Mouse (Mus musculus): Measurements from ENCODE around the gene Cic. TPM values are rescaled to one million over a fixed set of nuclear protein-coding genes. Genes with fewer than 3 reads are reported as not detected.
A peak's percentile ranks its signal among the peaks of the same experiment; 100 is the strongest.

Gene Cic
- polyA plus RNA-seq, 1 experiment from 2014 or later = 46.3 TPM

DNA sequence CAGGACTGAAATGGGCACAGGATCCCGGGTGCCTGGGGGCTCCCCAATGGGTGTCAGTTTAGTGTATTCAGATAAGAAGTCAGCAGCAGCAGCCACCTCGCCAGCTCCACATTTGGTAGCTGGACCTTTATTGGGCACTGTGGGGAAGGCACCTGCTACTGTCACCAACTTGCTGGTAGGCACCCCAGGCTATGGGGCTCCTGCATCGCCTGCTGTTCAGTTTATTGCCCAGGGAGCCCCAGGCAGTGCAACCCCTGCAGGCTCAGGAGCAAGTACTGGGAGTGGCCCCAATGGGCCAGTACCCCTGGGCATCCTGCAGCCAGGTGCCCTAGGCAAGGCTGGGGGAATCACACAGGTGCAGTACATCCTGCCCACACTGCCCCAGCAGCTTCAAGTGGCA lies 21.2 kb downstream of the Cic start:
- Histone ChIP-seq H3K4me3 (replicated peaks) (no peak overlapping the region), H3K4me2 (replicated peaks) (no peak overlapping the region), H3K27ac (replicated peaks) (no peak overlapping the region), H3K9ac (no peak overlapping the region), H3K9me3 (replicated peaks) (no peaks in the 10 kb centered on the region), H3K36me3 (peaks cover 90% of the 10 kb centered on the region), H3K27me3 (no peaks in the 10 kb centered on the region), H3K4me1 (peaks cover 30% of the 10 kb centered on the region)
- ATAC-seq (ENCODE audit: insufficient number of reproducible peaks, low FRiP score, low TSS enrichment, low read depth) = no peak
- whole genome bisulfite sequencing = 90% methylated on average over 3 of the region's 3 CpGs

DNA sequence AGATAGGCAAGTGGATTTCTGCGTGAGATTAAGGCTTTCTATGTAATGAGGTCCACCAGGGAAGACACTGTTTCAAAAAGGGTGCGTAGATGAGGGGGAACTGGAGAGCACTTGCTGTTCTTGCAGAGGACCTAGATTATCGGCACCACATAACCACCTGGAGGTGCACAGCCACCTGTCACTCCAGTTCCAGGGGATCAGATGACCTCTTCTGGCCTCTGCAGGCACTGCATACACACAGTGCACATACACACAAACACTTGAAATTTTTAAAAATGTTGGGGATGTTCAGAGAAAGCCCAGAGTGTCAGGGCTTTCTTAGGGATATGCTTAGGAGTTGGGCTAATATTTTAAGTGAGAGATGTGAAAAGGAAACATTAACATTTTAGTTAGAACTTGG lies 22.4 kb downstream of the Cic start:
- H3K4me3 ChIP-seq (replicated peaks) = no peak overlapping the region
- no peaks in the 10 kb centered on the region for H3K9me3 ChIP-seq (replicated peaks)
- no peak for ATAC-seq (ENCODE audit: insufficient number of reproducible peaks, low FRiP score, low TSS enrichment, low read depth)
- 91% methylated on average over 3 of the region's 3 CpGs for WGBS
- no peaks in the 10 kb centered on the region for H3K27me3 ChIP-seq
- no peak overlapping the region for H3K4me2 ChIP-seq (replicated peaks)
- no peak overlapping the region for H3K9ac ChIP-seq
- H3K36me3 ChIP-seq = peaks cover 100% of the 10 kb centered on the region
- peak overlapping the region; percentile 12; the same call in 1 of the 2 replicates for H3K27ac ChIP-seq (replicated peaks)
- H3K4me1 ChIP-seq = peaks cover 18% of the 10 kb centered on the region

DNA sequence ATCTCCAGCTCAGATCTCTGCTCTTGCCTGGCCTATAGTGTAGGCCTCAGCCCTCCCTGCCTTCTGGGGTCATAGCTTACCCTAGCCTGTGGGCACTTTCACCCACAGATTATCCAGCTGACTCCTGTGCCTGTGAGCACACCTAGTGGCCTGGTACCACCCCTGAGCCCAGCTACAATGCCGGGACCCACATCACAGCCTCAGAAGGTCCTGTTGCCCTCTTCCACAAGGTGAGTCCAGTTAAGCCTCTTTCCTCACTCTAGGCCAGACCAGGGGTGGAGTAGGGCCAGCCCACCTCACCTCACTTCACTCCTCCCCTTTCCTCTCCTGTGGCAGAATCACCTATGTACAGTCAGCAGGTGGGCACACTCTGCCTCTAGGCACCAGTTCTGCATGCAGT lies 23.0 kb downstream of the Cic start:
- no peak for ATAC-seq (ENCODE audit: insufficient number of reproducible peaks, low FRiP score, low TSS enrichment, low read depth)
- peak overlapping the region; percentile 12 for H3K27ac ChIP-seq (replicated peaks)
- 95% methylated on average over 1 of the region's 1 CpGs for WGBS

DNA sequence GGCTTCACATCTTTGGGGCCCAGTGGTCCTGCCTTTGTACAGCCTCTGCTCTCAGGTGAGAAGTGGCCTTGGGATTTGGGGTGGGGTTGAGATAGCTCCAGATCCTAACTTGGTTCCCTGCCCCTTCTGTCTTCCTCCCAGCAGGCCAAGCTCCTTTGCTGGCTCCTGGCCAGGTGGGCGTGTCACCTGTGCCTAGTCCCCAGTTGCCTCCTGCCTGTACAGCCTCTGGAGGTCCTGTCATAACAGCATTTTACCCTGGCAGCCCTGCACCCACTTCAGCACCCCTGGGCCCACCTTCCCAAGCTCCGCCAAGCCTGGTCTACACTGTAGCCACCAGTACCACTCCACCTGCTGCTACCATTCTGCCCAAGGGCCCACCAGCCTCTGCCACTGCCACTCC lies 23.4 kb downstream of the Cic start:
- Histone ChIP-seq H3K9me3 (replicated peaks) (no peaks in the 10 kb centered on the region), H3K4me1 (peaks cover 15% of the 10 kb centered on the region), H3K9ac (no peak overlapping the region), H3K4me3 (replicated peaks) (no peak overlapping the region), H3K4me2 (replicated peaks) (no peak overlapping the region), H3K27me3 (no peaks in the 10 kb centered on the region), H3K36me3 (peaks cover 99% of the 10 kb centered on the region), H3K27ac (replicated peaks) (peak overlapping the region; percentile 12; the same call in 1 of the 2 replicates)
- peak; percentile 26; the same call in 1 of the 2 replicates for ATAC-seq (ENCODE audit: insufficient number of reproducible peaks, low FRiP score, low TSS enrichment, low read depth)
- 69% methylated on average over 2 of the region's 2 CpGs for WGBS

More for the DNA sequence above, 23.0 kb downstream of the Cic start:
- Histone ChIP-seq H3K4me2 (replicated peaks) (no peak overlapping the region), H3K36me3 (peaks cover 99% of the 10 kb centered on the region), H3K4me1 (peaks cover 15% of the 10 kb centered on the region), H3K4me3 (replicated peaks) (no peak overlapping the region), H3K9me3 (replicated peaks) (no peaks in the 10 kb centered on the region), H3K27me3 (no peaks in the 10 kb centered on the region), H3K9ac (no peak overlapping the region)

DNA sequence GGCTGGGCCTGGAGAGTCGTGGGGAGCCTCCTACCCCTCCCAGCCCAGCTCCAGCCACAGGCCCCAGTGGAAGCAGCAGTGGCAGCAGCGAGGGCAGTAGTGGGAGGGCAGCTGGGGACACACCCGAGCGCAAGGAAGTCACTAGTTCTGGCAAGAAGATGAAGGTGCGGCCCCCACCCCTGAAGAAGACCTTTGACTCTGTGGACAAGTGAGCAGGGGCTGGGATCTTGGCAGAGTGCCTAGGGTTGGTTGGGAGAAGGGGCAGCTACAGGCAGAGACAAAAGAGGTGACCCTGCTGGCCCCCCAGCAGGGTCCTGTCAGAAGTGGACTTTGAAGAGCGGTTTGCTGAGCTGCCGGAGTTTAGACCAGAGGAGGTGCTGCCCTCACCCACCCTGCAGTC lies 24.6 kb downstream of the Cic start:
- 68% methylated on average over 7 of the region's 7 CpGs for WGBS
- Histone ChIP-seq H3K4me1 (peaks cover 22% of the 10 kb centered on the region), H3K4me2 (replicated peaks) (no peak overlapping the region), H3K9me3 (replicated peaks) (no peaks in the 10 kb centered on the region), H3K27ac (replicated peaks) (no peak overlapping the region), H3K27me3 (no peaks in the 10 kb centered on the region), H3K4me3 (replicated peaks) (no peak overlapping the region), H3K9ac (no peak overlapping the region), H3K36me3 (peaks cover 90% of the 10 kb centered on the region)
- no peak for ATAC-seq (ENCODE audit: insufficient number of reproducible peaks, low FRiP score, low TSS enrichment, low read depth)

DNA sequence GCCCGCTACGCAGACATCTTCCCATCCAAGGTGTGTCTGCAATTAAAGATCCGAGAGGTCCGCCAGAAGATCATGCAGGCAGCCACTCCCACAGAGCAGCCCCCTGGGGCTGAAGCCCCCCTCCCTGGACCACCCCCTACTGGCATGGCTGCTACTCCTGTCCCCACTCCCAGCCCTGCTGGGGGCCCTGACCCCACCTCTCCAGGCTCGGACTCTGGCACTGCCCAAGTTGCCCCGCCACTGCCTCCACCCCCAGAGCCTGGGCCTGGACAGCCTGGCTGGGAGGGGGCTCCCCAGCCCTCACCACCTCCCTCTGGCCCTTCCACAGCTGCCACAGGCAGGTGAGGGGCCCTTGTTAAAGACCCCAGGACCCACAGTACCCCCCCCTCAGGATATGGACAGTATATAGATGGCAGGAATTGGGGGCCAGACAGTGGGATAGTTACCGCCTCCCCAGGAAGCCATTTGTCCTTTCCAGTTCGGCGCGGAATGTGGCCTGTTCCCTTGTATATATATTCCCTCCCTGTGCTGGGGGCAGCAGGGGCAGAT lies 25.8 kb downstream of the Cic start:
- 72% methylated on average over 9 of the region's 10 CpGs for WGBS
- Histone ChIP-seq H3K9ac (no peak overlapping the region), H3K4me2 (replicated peaks) (no peak overlapping the region), H3K4me1 (peaks cover 26% of the 10 kb centered on the region), H3K9me3 (replicated peaks) (no peaks in the 10 kb centered on the region), H3K27me3 (no peaks in the 10 kb centered on the region), H3K27ac (replicated peaks) (no peak overlapping the region), H3K36me3 (peaks cover 78% of the 10 kb centered on the region), H3K4me3 (replicated peaks) (no peak overlapping the region)
- no peak for ATAC-seq (ENCODE audit: insufficient number of reproducible peaks, low FRiP score, low TSS enrichment, low read depth)

DNA sequence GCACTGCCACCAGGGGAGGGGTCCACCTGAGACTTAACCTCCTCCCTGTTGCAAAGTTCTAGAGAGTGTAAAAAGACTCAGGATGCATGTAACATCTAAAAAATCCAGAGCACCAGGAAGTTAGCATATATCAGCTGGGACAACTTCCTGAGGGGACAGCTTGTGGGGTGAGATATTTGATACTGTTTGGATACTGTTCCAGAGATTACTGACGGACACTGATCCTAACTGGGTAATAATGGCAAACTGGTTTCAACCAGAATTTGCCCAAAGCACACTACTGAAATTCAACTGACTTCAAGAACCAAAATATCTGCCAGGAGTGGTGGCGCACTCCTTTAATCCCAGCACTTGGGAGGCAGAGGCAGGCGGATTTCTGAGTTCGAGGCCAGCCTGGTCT lies 27.0 kb downstream of the Cic start:
- Histone ChIP-seq H3K27ac (replicated peaks) (no peak overlapping the region), H3K27me3 (no peaks in the 10 kb centered on the region), H3K4me2 (replicated peaks) (no peak overlapping the region), H3K4me1 (peaks cover 30% of the 10 kb centered on the region), H3K4me3 (replicated peaks) (no peak overlapping the region), H3K36me3 (peaks cover 66% of the 10 kb centered on the region), H3K9me3 (replicated peaks) (no peaks in the 10 kb centered on the region), H3K9ac (no peak overlapping the region)
- WGBS = 83% methylated on average over 4 of the region's 4 CpGs
- ATAC-seq (ENCODE audit: insufficient number of reproducible peaks, low FRiP score, low TSS enrichment, low read depth) = no peak

DNA sequence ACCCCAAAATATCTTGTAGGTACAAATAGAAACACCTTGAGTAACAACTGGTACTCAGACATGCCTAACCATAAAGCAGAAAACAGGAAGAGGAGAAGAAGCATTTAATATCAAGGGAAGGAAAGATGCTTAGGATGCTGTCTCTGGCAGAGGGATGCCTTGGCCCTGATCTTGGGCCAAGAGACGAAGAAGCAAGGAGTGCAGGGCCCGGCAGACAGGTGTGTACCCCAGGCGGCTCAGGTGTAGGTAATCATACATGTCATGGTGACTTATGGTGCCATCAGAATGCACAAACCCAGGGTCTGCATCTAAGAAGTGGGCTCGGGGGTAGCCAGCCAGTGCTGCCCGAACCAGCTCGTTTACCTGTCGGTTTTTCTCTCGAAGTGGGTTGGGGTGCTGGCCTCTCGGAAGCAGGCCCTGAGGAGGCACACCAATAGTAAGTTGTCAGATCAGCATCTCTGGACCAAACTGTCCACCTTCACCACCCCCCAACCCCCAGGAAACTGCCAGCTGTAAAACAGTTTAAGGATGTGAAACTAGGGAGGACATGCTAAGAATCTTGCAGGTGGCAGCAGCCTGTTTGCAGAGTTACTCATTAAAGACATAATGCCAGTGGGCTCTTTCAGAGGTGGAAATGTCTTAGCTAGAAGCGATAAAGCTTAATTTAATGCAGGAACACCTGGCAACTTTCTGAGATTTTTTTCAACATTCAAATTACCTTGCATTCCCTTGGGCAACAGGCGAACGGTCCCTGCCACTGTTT lies 27.6 kb downstream of the Cic start:
- Histone ChIP-seq H3K9ac (no peak overlapping the region), H3K27me3 (no peaks in the 10 kb centered on the region), H3K4me2 (replicated peaks) (no peak overlapping the region), H3K4me1 (peaks cover 30% of the 10 kb centered on the region), H3K4me3 (replicated peaks) (no peak overlapping the region), H3K36me3 (peaks cover 59% of the 10 kb centered on the region), H3K9me3 (replicated peaks) (no peaks in the 10 kb centered on the region), H3K27ac (replicated peaks) (no peak overlapping the region)
- 83% methylated on average over 12 of the region's 12 CpGs for WGBS
- no peak for ATAC-seq (ENCODE audit: insufficient number of reproducible peaks, low FRiP score, low TSS enrichment, low read depth)

DNA sequence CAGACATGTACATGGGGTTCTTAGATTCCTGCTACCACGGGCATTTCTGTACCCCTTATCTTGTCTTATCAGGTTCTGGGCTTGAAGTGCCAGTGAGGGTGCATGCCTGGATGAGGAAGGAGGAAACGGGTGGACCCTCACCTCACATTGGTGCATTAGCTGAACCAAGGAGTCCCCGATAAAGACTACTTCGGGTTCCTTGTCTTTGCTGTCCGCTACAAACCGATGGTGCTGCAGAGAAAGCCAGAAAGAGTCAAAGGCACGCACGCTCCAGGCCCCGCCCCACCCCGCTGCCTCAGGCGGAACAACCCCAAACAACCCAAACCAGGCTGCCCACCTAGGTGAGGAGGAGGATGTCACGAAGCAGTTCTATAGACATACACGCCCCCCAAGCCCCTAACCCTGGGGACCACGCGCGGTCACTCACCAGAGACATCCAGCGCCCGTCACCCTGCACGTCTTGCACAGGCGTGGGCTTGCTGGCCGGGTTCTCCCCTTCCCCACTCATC lies 29.5 kb downstream of the Cic start:
- peaks cover 41% of the 10 kb centered on the region for H3K36me3 ChIP-seq
- under 1% methylated on average over 21 of the region's 21 CpGs for WGBS
- H3K27ac ChIP-seq (replicated peaks) = peak overlapping the region; percentile 98
- peaks cover 15% of the 10 kb centered on the region for H3K4me1 ChIP-seq
- H3K4me2 ChIP-seq (replicated peaks) = peak overlapping the region; percentile 85
- no peaks in the 10 kb centered on the region for H3K9me3 ChIP-seq (replicated peaks)
- peak overlapping the region; percentile 83 for H3K4me3 ChIP-seq (replicated peaks)
- H3K27me3 ChIP-seq = no peaks in the 10 kb centered on the region
- peak; percentile 20; the same call in 1 of the 2 replicates for ATAC-seq (ENCODE audit: insufficient number of reproducible peaks, low FRiP score, low TSS enrichment, low read depth)
- peak overlapping the region; percentile 65 for H3K9ac ChIP-seq

DNA sequence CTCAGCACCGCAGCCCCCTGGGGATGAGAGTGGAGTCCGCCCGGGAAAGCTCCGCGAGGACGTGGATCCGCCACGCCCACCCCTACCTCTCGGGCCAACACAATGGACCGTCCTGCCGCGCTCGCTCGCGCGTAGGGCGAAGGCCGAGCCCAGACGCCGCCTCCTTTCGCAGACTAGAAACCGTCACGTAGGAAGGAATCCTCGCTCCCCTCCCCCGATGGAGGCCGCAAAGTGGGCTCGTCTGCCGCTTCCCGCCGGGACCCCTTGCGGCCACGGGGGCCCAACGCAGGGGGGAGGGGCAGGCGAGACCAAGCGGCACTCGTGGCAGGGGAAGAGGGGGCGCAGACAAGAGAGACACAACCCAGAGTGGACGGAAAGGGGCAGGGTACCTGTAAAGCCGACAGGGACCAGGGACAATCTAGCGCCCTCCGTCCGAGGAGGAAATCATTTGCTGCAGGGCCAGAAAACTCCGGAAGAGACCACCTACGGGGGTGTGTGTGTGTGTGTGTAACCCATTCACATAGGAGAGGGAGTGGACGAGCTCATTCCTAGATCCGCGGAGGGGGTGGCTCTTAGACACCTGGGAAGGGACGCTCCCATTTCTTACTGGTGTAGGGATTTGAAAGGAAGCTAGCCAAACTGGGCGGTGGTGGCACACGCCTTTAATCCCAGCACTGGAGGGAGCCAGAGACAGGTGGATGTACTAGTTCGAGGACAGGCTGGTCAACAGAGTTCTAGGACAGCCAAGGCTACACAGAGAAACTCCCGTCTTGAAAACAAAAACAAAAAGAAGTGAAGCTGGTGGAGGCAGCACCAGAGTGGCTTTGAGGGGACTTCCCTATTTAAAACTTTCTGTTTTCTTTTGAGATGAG lies 30.2 kb downstream of the Cic start, which contains the start of gene Pafah1b3:
Pafah1b3 (minus strand) TSS at position 533 of the 872 bp plus-strand sequence.
- Histone ChIP-seq H3K9ac (peak within 1 kb of the TSS; percentile 65), H3K4me2 (replicated peaks) (peak within 1 kb of the TSS; percentile 85), H3K4me3 (replicated peaks) (peak within 1 kb of the TSS; percentile 83), H3K9me3 (replicated peaks) (no peaks in the 10 kb centered on the region), H3K27me3 (peaks cover under 1% of the 10 kb centered on the region; the same call in 1 of the 2 replicates), H3K27ac (replicated peaks) (peak within 1 kb of the TSS; percentile 98), H3K4me1 (peaks cover 15% of the 10 kb centered on the region), H3K36me3 (peaks cover 34% of the 10 kb centered on the region)
- ATAC-seq (ENCODE audit: insufficient number of reproducible peaks, low FRiP score, low TSS enrichment, low read depth) = peak; percentile 89
- under 1% methylated on average over 52 of the region's 52 CpGs for WGBS

DNA sequence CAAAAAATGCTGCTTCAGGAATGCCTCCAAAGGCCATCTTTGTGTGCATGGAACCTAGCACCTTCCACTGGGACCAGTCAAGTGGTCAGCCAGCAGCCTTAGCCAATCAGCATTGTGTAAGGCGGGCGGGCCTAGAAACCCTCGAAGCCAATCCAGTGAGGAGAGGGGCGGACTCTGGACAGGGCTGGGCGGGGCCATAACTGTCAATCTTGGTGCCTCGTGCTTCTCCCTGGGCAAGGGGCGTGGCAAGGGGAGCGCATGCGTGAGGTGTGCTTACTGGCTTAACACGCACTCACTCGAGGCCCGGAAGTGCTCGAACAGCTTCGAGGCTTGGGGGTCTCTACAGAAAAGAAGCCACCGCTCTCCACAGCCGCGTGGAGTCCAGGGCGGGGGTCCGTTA lies 33.6 kb downstream of the Cic start, which contains the start of gene Prr19:
Prr19 (plus strand) TSS at position 349 of the 400 bp plus-strand sequence.
- H3K4me2 ChIP-seq (replicated peaks) = no peak within 1 kb of the TSS
- H3K4me3 ChIP-seq (replicated peaks) = no peak within 1 kb of the TSS
- no peak within 1 kb of the TSS for H3K27ac ChIP-seq (replicated peaks)
- H3K4me1 ChIP-seq = peaks cover 22% of the 10 kb centered on the region
- 43% methylated on average over 19 of the region's 19 CpGs for WGBS
- no peak within 1 kb of the TSS for H3K9ac ChIP-seq
- H3K27me3 ChIP-seq = peaks cover 5% of the 10 kb centered on the region; the same call in 1 of the 2 replicates
- 0 out of 2 replicates have a peak, but pooled peaks cover 1% of the 10 kb centered on the region for H3K36me3 ChIP-seq
- no peak for ATAC-seq (ENCODE audit: insufficient number of reproducible peaks, low FRiP score, low TSS enrichment, low read depth)
- H3K9me3 ChIP-seq (replicated peaks) = no peaks in the 10 kb centered on the region

Measured in embryonic facial prominence, embryonic 15.5 days (tissue).